Mouse (Mus musculus) gastrocnemius, adult 2 months (tissue): ENCODE data around the gene Lce1a1. TPM values are rescaled to one million over a fixed set of nuclear protein-coding genes. Genes with fewer than 3 reads are reported as not detected.
A peak's percentile ranks its signal among the peaks of the same experiment; 100 is the strongest.

Experiments used
- DNase-seq: peaks from one replicate; pipeline ENCODE4 v3.0.0; 2022
- H3K27ac ChIP-seq: fragments of 200-600 bp; 2 replicates; pipeline ENCODE4 v1.8.1; 2022; ENCODE audit warnings: mild to moderate bottlenecking
- H3K4me3 ChIP-seq: fragments of 200-600 bp; 2 replicates; pipeline ENCODE4 v1.8.1; 2022; ENCODE audit warnings: mild to moderate bottlenecking, moderate library complexity
- CTCF ChIP-seq: fragments of 200-600 bp; IDR thresholded peaks from 2 replicates; pipeline ENCODE4 v1.8.1; 2022; ENCODE audit warnings: antibody characterized with exemption, mild to moderate bottlenecking, moderate library complexity
- intact Hi-C: fragments of 180-260 bp; cut with DNase I; formaldehyde crosslinking; loops from one replicate; pipeline ENCODE4 v1.15.1; 2025
- total RNA-seq, 2 experiments: library from RNA; stranded (reverse); gene quantifications; 2 replicates each; pipeline ENCODE4 v1.2.3; 2021

Lce1a1 gene
- total RNA-seq, 2 experiments from 2014 or later = not detected

- no peak within 1 kb of the TSS for H3K4me3 ChIP-seq
- no peak for TF ChIP-seq CTCF
- no peak for DNase-seq
- intact Hi-C loops = no loop called here
- H3K27ac ChIP-seq = no peak within 1 kb of the TSS
Measured at GRCm38 (mm10) chr3:92607392-92607791, 40.7 kb downstream of the Lce1a1 start, which contains the start of gene 2210017I01Rik. 2210017I01Rik (minus strand) TSS chr3:92607492.

- TF ChIP-seq CTCF = peak; percentile 39
- H3K27ac ChIP-seq = no peak overlapping the region
- no peak for DNase-seq
- intact Hi-C loops = no loop called here
- H3K4me3 ChIP-seq = no peak overlapping the region
Measured at GRCm38 (mm10) chr3:92602169-92602568, 45.9 kb downstream of the Lce1a1 start.

- H3K4me3 ChIP-seq = no peak overlapping the region
- no peak overlapping the region for H3K27ac ChIP-seq
- intact Hi-C loops = no loop called here
- TF ChIP-seq CTCF = no peak
- DNase-seq = no peak
Measured at GRCm38 (mm10) chr3:92600456-92600855, 47.7 kb downstream of the Lce1a1 start.

GRCm38 (mm10) chr3:92599973-92600372, 48.1 kb downstream of the Lce1a1 start:
- no peak for DNase-seq
- Histone ChIP-seq H3K4me3 (no peak overlapping the region), H3K27ac (no peak overlapping the region)
- intact Hi-C loops = no loop called here
- no peak for TF ChIP-seq CTCF

- no peak for DNase-seq
- intact Hi-C loops = no loop called here
- H3K4me3 ChIP-seq = no peak overlapping the region
- no peak overlapping the region for H3K27ac ChIP-seq
- TF ChIP-seq CTCF = no peak
Measured at GRCm38 (mm10) chr3:92598429-92598828, 49.7 kb downstream of the Lce1a1 start.

Other genes starting within 250 kb of the Lce1a1 start
- gene Sprr2i, start 240.3 kb downstream of the Lce1a1 start, total RNA-seq = not detected
- not detected for gene Sprr2j-ps, start 230.2 kb downstream of the Lce1a1 start, total RNA-seq
- gene Gm9774, start 218.9 kb downstream of the Lce1a1 start, total RNA-seq = 1 to 10 TPM; 2.6 to 6.5 TPM
- gene Sprr2k, start 215.7 kb downstream of the Lce1a1 start, total RNA-seq = not detected
- not detected for gene Sprr1b, start 209.5 kb downstream of the Lce1a1 start, total RNA-seq
- gene Sprr3, start 189.6 kb downstream of the Lce1a1 start, total RNA-seq = not detected
- not detected for gene Sprr1a, start 162.4 kb downstream of the Lce1a1 start, total RNA-seq
- gene Sprr4, start 147.8 kb downstream of the Lce1a1 start, total RNA-seq = not detected
- not detected for gene 2310046K23Rik, start 113.8 kb downstream of the Lce1a1 start, total RNA-seq
- not detected for gene Ivl, start 74.6 kb downstream of the Lce1a1 start, total RNA-seq
- gene Smcp, start 59.3 kb downstream of the Lce1a1 start, total RNA-seq = not detected
- gene 2210017I01Rik, start 40.8 kb downstream of the Lce1a1 start, total RNA-seq = not detected
- not detected for gene Lce6a, start 26.6 kb downstream of the Lce1a1 start, total RNA-seq
- gene Lce1b, start 8.6 kb upstream of the Lce1a1 start, total RNA-seq = not detected
- not detected for gene Lce1a2, start 22.0 kb upstream of the Lce1a1 start, total RNA-seq
- gene Lce1c, start 30.9 kb upstream of the Lce1a1 start, total RNA-seq = not detected
- not detected for gene Lce1d, start 38.9 kb upstream of the Lce1a1 start, total RNA-seq
- not detected for gene Lce1e, start 60.8 kb upstream of the Lce1a1 start, total RNA-seq
- not detected for gene Lce1f, start 72.0 kb upstream of the Lce1a1 start, total RNA-seq
- not detected for gene Gm38119, start 90.8 kb upstream of the Lce1a1 start, total RNA-seq
- not detected for gene Lce1g, start 104.0 kb upstream of the Lce1a1 start, total RNA-seq
- not detected for gene Lce1h, start 116.8 kb upstream of the Lce1a1 start, total RNA-seq
- not detected for gene Lce1i, start 130.6 kb upstream of the Lce1a1 start, total RNA-seq
- gene Lce1j, start 142.2 kb upstream of the Lce1a1 start, total RNA-seq = not detected
- not detected for gene Lce1k, start 159.6 kb upstream of the Lce1a1 start, total RNA-seq
- not detected for gene Kprp, start 178.9 kb upstream of the Lce1a1 start, total RNA-seq
- not detected for gene Lce1l, start 203.0 kb upstream of the Lce1a1 start, total RNA-seq
- not detected for gene 2310050C09Rik, start 221.9 kb upstream of the Lce1a1 start, total RNA-seq